Mouse (Mus musculus) intestine, embryonic 14.5 days (tissue): ENCODE data around the gene Il22ra1. TPM values are rescaled to one million over a fixed set of nuclear protein-coding genes. Genes with fewer than 3 reads are reported as not detected.

Experiments used
- ATAC-seq: fragments of 200-750 bp; cut with Nextera tagmentation; replicated peaks from 2 replicates; pipeline ENCODE4 v1.8.0; 2017; ENCODE audit warnings: low read depth, moderate number of reproducible peaks, moderate TSS enrichment, moderate library complexity; ENCODE audit not compliant: low FRiP score, low TSS enrichment
- DNase-seq: peaks from one replicate; pipeline ENCODE4 v3.0.0-alpha.2; 2018; ENCODE audit warnings: low spot score
- H3K27ac ChIP-seq: fragments of 300-500 bp; sonication (generic); 2 replicates; pipeline ENCODE4 v1.5.1; 2014; ENCODE audit warnings: low read depth, mild to moderate bottlenecking, control low read depth
- H3K27me3 ChIP-seq: fragments of 300-500 bp; sonication (generic); replicated peaks from 2 replicates; pipeline ENCODE4 v1.6.1; 2014; ENCODE audit warnings: low read length, control low read depth; ENCODE audit not compliant: control insufficient read depth, insufficient read depth
- H3K36me3 ChIP-seq: fragments of 300-500 bp; sonication (generic); 2 replicates; pipeline ENCODE4 v1.6.1; 2014; ENCODE audit warnings: low read length, control low read depth; ENCODE audit not compliant: control insufficient read depth, insufficient read depth
- H3K4me1 ChIP-seq: fragments of 300-500 bp; sonication (generic); replicated peaks from 2 replicates; pipeline ENCODE4 v1.6.1; 2014; ENCODE audit warnings: low read length, control low read depth, mixed read lengths; ENCODE audit not compliant: control insufficient read depth, insufficient read depth
- H3K4me2 ChIP-seq: fragments of 300-500 bp; sonication (generic); 2 replicates; pipeline ENCODE4 v1.6.1; 2014; ENCODE audit warnings: low read length
- H3K4me3 ChIP-seq: fragments of 300-500 bp; sonication (generic); 2 replicates; pipeline ENCODE4 v1.5.1; 2014; ENCODE audit warnings: low read depth, low read length, control low read depth, mixed read lengths
- H3K9ac ChIP-seq: fragments of 300-500 bp; sonication (generic); 2 replicates; pipeline ENCODE4 v1.6.1; 2014; ENCODE audit warnings: mild to moderate bottlenecking, low read length
- H3K9me3 ChIP-seq: fragments of 300-500 bp; sonication (generic); 2 replicates; pipeline ENCODE4 v1.6.1; 2016; ENCODE audit warnings: low read length, control low read depth; ENCODE audit not compliant: control insufficient read depth
- WGBS: fragments of 180-500 bp; shearing (Covaris S2); extraction: QIAGEN DNeasy Blood & Tissue Kit; methylation state at CpG from one replicate; pipeline ENCODE4 v1.1.7; 2014; 5-methylcytosine and 5-hydroxymethylcytosine counted together
- polyA plus RNA-seq: library from polyadenylated mRNA; unstranded; fragments of >200 nt; fragmentation: Nextera tagmentation; extraction: Ambion mirVana; gene quantifications from 2 replicates; pipeline ENCODE4 v1.2.1, GENCODE M21; 2014

Il22ra1 gene
- polyA plus RNA-seq, 1 experiment from 2014 or later: 3.8 TPM

- no peaks in the 10 kb centered on the region for H3K36me3 ChIP-seq
- H3K9me3 ChIP-seq: no peaks in the 10 kb centered on the region
- no peak for ATAC-seq
- no peak overlapping the region for H3K27ac ChIP-seq
- no peak overlapping the region for H3K4me2 ChIP-seq
- H3K4me3 ChIP-seq: no peak overlapping the region
- H3K9ac ChIP-seq: no peak overlapping the region
- no peaks in the 10 kb centered on the region for H3K4me1 ChIP-seq
- 78% methylated on average over 11 of the region's 11 CpGs for WGBS
- no peak for DNase-seq
- H3K27me3 ChIP-seq: peaks cover 24% of the 10 kb centered on the region
Observed at GRCm38 (mm10) chr4:135690241-135690640, 37.7 kb upstream of the Il22ra1 start.

- Histone ChIP-seq H3K4me2 (no peak overlapping the region), H3K9ac (no peak overlapping the region), H3K9me3 (0 out of 2 replicates have a peak, but pooled peaks cover 3% of the 10 kb centered on the region), H3K4me1 (no peaks in the 10 kb centered on the region), H3K36me3 (no peaks in the 10 kb centered on the region), H3K4me3 (no peak overlapping the region), H3K27ac (no peak overlapping the region), H3K27me3 (0 out of 2 replicates have a peak, but pooled peaks cover 4% of the 10 kb centered on the region)
- WGBS: 71% methylated on average over 4 of the region's 4 CpGs
- DNase-seq (no peak), ATAC-seq (no peak)
Observed at GRCm38 (mm10) chr4:135692916-135693315, 35.1 kb upstream of the Il22ra1 start.

- Histone ChIP-seq H3K9ac (no peak overlapping the region), H3K4me2 (no peak overlapping the region), H3K36me3 (no peaks in the 10 kb centered on the region), H3K27ac (no peak overlapping the region), H3K4me1 (no peaks in the 10 kb centered on the region), H3K27me3 (no peaks in the 10 kb centered on the region), H3K9me3 (0 out of 2 replicates have a peak, but pooled peaks cover 3% of the 10 kb centered on the region), H3K4me3 (no peak overlapping the region)
- ATAC-seq (no peak), DNase-seq (no peak)
- WGBS: 79% methylated on average over 7 of the region's 7 CpGs
Observed at GRCm38 (mm10) chr4:135698498-135698897, 29.5 kb upstream of the Il22ra1 start.

- H3K9ac ChIP-seq: no peak overlapping the region
- no peaks in the 10 kb centered on the region for H3K4me1 ChIP-seq
- no peaks in the 10 kb centered on the region for H3K36me3 ChIP-seq
- H3K4me3 ChIP-seq: no peak overlapping the region
- ATAC-seq (no peak), DNase-seq (no peak)
- H3K27me3 ChIP-seq: no peaks in the 10 kb centered on the region
- H3K4me2 ChIP-seq: no peak overlapping the region
- no peaks in the 10 kb centered on the region for H3K9me3 ChIP-seq
- 67% methylated on average over 13 of the region's 13 CpGs for WGBS
- H3K27ac ChIP-seq: no peak overlapping the region
Observed at GRCm38 (mm10) chr4:135703497-135703896, 24.5 kb upstream of the Il22ra1 start.

GRCm38 (mm10) chr4:135704016-135704415 is 24.0 kb upstream of the Il22ra1 start:
- Histone ChIP-seq H3K4me2 (no peak overlapping the region), H3K9me3 (no peaks in the 10 kb centered on the region), H3K4me3 (no peak overlapping the region), H3K4me1 (no peaks in the 10 kb centered on the region), H3K27ac (no peak overlapping the region), H3K36me3 (no peaks in the 10 kb centered on the region), H3K9ac (no peak overlapping the region), H3K27me3 (no peaks in the 10 kb centered on the region)
- WGBS: 73% methylated on average over 6 of the region's 6 CpGs
- DNase-seq (no peak), ATAC-seq (no peak)

- H3K4me3 ChIP-seq: no peak overlapping the region
- ATAC-seq (no peak), DNase-seq (no peak)
- H3K9me3 ChIP-seq: no peaks in the 10 kb centered on the region
- H3K4me1 ChIP-seq: no peaks in the 10 kb centered on the region
- no peaks in the 10 kb centered on the region for H3K36me3 ChIP-seq
- H3K27me3 ChIP-seq: no peaks in the 10 kb centered on the region
- no peak overlapping the region for H3K4me2 ChIP-seq
- no peak overlapping the region for H3K27ac ChIP-seq
- no peak overlapping the region for H3K9ac ChIP-seq
- 94% methylated on average over 6 of the region's 6 CpGs for WGBS
Observed at GRCm38 (mm10) chr4:135706045-135706444, 21.9 kb upstream of the Il22ra1 start.

- Histone ChIP-seq H3K27me3 (no peaks in the 10 kb centered on the region), H3K4me3 (no peak overlapping the region)
- 11% methylated on average over 8 of the region's 8 CpGs for WGBS
Observed at GRCm38 (mm10) chr4:135709072-135709564, 18.9 kb upstream of the Il22ra1 start.

GRCm38 (mm10) chr4:135709621-135710020 is 18.4 kb upstream of the Il22ra1 start:
- H3K27me3 ChIP-seq: no peaks in the 10 kb centered on the region
- ATAC-seq: no peak

More at GRCm38 (mm10) chr4:135709072-135709564, 18.9 kb upstream of the Il22ra1 start:
- H3K9ac ChIP-seq: no peak overlapping the region
- no peak overlapping the region for H3K27ac ChIP-seq
- DNase-seq (peak; percentile 93), ATAC-seq (peak; percentile 62)
- no peaks in the 10 kb centered on the region for H3K4me1 ChIP-seq
- H3K36me3 ChIP-seq: no peaks in the 10 kb centered on the region
- H3K4me2 ChIP-seq: peak overlapping the region; percentile 21; the same call in 1 of the 2 replicates
- no peaks in the 10 kb centered on the region for H3K9me3 ChIP-seq

GRCm38 (mm10) chr4:135710392-135710791 is 17.6 kb upstream of the Il22ra1 start:
- no peaks in the 10 kb centered on the region for H3K36me3 ChIP-seq
- H3K4me1 ChIP-seq: no peaks in the 10 kb centered on the region
- no peak for ATAC-seq
- no peak overlapping the region for H3K27ac ChIP-seq
- no peak overlapping the region for H3K4me2 ChIP-seq
- DNase-seq: no peak
- 71% methylated on average over 3 of the region's 3 CpGs for WGBS
- no peaks in the 10 kb centered on the region for H3K27me3 ChIP-seq
- H3K4me3 ChIP-seq: no peak overlapping the region
- no peaks in the 10 kb centered on the region for H3K9me3 ChIP-seq
- H3K9ac ChIP-seq: no peak overlapping the region

More at GRCm38 (mm10) chr4:135709621-135710020, 18.4 kb upstream of the Il22ra1 start:
- Histone ChIP-seq H3K36me3 (no peaks in the 10 kb centered on the region), H3K9me3 (no peaks in the 10 kb centered on the region), H3K27ac (no peak overlapping the region), H3K4me2 (no peak overlapping the region), H3K4me1 (no peaks in the 10 kb centered on the region), H3K9ac (no peak overlapping the region), H3K4me3 (no peak overlapping the region)
- no peak for DNase-seq
- 77% methylated on average over 11 of the region's 11 CpGs for WGBS
